Mouse (Mus musculus): ENCODE measurements around the gene Nemf. TPM values are rescaled to one million over a fixed set of nuclear protein-coding genes. Genes with fewer than 3 reads are reported as not detected.

Nemf gene
- total and polyA plus RNA-seq, 3 experiments, result 34.3 to 56.6 (median 44.9) TPM

- DNase-seq (ENCODE audit: extremely low read depth), result no peak
- in situ Hi-C loops (cut with MboI; ENCODE audit: low pct_ligation_motif_present, low pct_unique_long_range_greater_than_20kb, low sequenced_read_pairs), result no loop called here
Observed at GRCm38 (mm10) chr12:69366424-69366823, 9.5 kb upstream of the Nemf start.

GRCm38 (mm10) chr12:69365757-69366156 is 8.8 kb upstream of the Nemf start:
- dilution Hi-C loops (cut with MboI; ENCODE audit: extremely low pct_ligation_motif_present, extremely low pct_unique_long_range_greater_than_20kb, low sequenced_read_pairs), result no loop called here
- peak overlapping the region; percentile 38; the same call in 1 of the 2 replicates for H3K9ac ChIP-seq (ENCODE audit: insufficient read depth, low read depth)
- no peaks in the 10 kb centered on the region for H3K9me3 ChIP-seq (replicated peaks; ENCODE audit: low read length)
- H3K36me3 ChIP-seq (replicated peaks in 1 of 2; ENCODE audit: control insufficient read depth in 1 of 2, insufficient read depth in 1 of 2, low read length in 1 of 2), result no peaks in the 10 kb centered on the region
- no peaks in the 10 kb centered on the region for H3K27me3 ChIP-seq (replicated peaks)
- in situ Hi-C loops (cut with MboI; ENCODE audit: low pct_ligation_motif_present, low pct_unique_long_range_greater_than_20kb, low sequenced_read_pairs), result no loop called here
- no peak for DNase-seq (ENCODE audit: extremely low read depth)
- peak overlapping the region; percentile 66 for H3K27ac ChIP-seq (ENCODE audit: insufficient read depth, low read depth)
- peaks cover 0 to 40% of the 10 kb centered on the region in 2 experiments; a peak in 2 of 4 replicates for H3K4me1 ChIP-seq (ENCODE audit: control insufficient read depth in 1 of 2, insufficient read depth in 2 of 2)
- peaks cover 6% of the 10 kb centered on the region; the same call in 1 of the 2 replicates for H3K79me2 ChIP-seq (replicated peaks; ENCODE audit: control insufficient read depth, extremely low read depth, insufficient read depth, poor library complexity, severe bottlenecking)
- peak overlapping the region; percentile 96 for H3K4me2 ChIP-seq (ENCODE audit: insufficient read depth, low read depth, poor library complexity, severe bottlenecking)
- peak overlapping the region in 2 of 3 experiments; percentile 23 to 24 for H3K4me3 ChIP-seq (replicated peaks in 1 of 3; ENCODE audit: low read depth in 2 of 3, low read length in 2 of 3, poor library complexity in 1 of 3)
- TF ChIP-seq JUND (conservative IDR thresholded peaks at IDR 0.05; ENCODE audit: low read depth, low read length) (no peak), POLR2A (IDR thresholded peaks at IDR 0.05; ENCODE audit: low read depth, low read length) (no peak), ETS1 (conservative IDR thresholded peaks at IDR 0.05; ENCODE audit: low read depth, low read length) (peak; percentile 35; the same call in 1 of the 2 replicates), IRF4 (IDR thresholded peaks at IDR 0.05; ENCODE audit: low read depth, low read length) (peak; percentile 83), TBP (conservative IDR thresholded peaks at IDR 0.05; ENCODE audit: low read depth, low read length) (no peak), CHD1 (IDR thresholded peaks at IDR 0.05; ENCODE audit: low read depth, low read length) (peak; percentile 43; the same call in 1 of the 2 replicates), RAD21 (IDR thresholded peaks at IDR 0.05; ENCODE audit: low read depth, low read length) (no peak), GABPA (IDR thresholded peaks at IDR 0.05; ENCODE audit: insufficient replicate concordance, low read depth, low read length) (no peak), CTCF (conservative IDR thresholded peaks at IDR 0.05 in 1 of 2, IDR thresholded peaks at IDR 0.05 in 1 of 2; ENCODE audit: low read depth in 2 of 2, low read length in 2 of 2) (no peak), TCF12 (IDR thresholded peaks at IDR 0.05; ENCODE audit: low read depth, low read length) (no peak), MYC (IDR thresholded peaks at IDR 0.05; ENCODE audit: low read depth, low read length) (no peak), E2F4 (IDR thresholded peaks at IDR 0.05; ENCODE audit: insufficient replicate concordance, low read depth, low read length) (no peak), CHD2 (IDR thresholded peaks at IDR 0.05; ENCODE audit: low read length) (no peak), BHLHE40 (IDR thresholded peaks at IDR 0.05; ENCODE audit: low read depth, low read length) (0 out of 2 replicates have a peak, but pooled peaks have one; percentile 36), SMC3 (IDR thresholded peaks at IDR 0.05; ENCODE audit: low read depth, low read length) (no peak), JUN (IDR thresholded peaks at IDR 0.05; ENCODE audit: insufficient read depth, low read depth, low read length) (no peak), MAX (IDR thresholded peaks at IDR 0.05; ENCODE audit: low read length) (no peak), EP300 (IDR thresholded peaks at IDR 0.05; ENCODE audit: low read length) (peak; percentile 49; the same call in 1 of the 2 replicates), UBTF (IDR thresholded peaks at IDR 0.05; ENCODE audit: low read depth, low read length) (no peak), KAT2A (IDR thresholded peaks at IDR 0.05; ENCODE audit: insufficient replicate concordance, low read length) (no peak), MAZ (IDR thresholded peaks at IDR 0.05; ENCODE audit: low read depth, low read length) (no peak), ZMIZ1 (IDR thresholded peaks at IDR 0.05; ENCODE audit: low read depth, low read length) (no peak), POLR2AphosphoS2 (IDR thresholded peaks at IDR 0.05; ENCODE audit: low read depth, low read length) (no peak), MAFK (IDR thresholded peaks at IDR 0.05; ENCODE audit: insufficient replicate concordance, low read length) (no peak), HCFC1 (IDR thresholded peaks at IDR 0.05; ENCODE audit: low read depth, low read length) (no peak), MEF2A (IDR thresholded peaks at IDR 0.05; ENCODE audit: borderline replicate concordance, low read depth, low read length) (no peak), ZKSCAN1 (IDR thresholded peaks at IDR 0.05; ENCODE audit: borderline replicate concordance, low read depth, low read length) (no peak), NRF1 (IDR thresholded peaks at IDR 0.05; ENCODE audit: low read depth, low read length) (no peak), PAX5 (IDR thresholded peaks at IDR 0.05; ENCODE audit: low read length) (no peak)

More at GRCm38 (mm10) chr12:69366424-69366823, 9.5 kb upstream of the Nemf start:
- Histone ChIP-seq H3K4me1 (ENCODE audit: control insufficient read depth in 1 of 2, insufficient read depth in 2 of 2) (peaks cover 0 to 41% of the 10 kb centered on the region in 2 experiments; a peak in 2 of 4 replicates), H3K27ac (ENCODE audit: insufficient read depth, low read depth) (no peak overlapping the region), H3K4me3 (replicated peaks in 1 of 3; ENCODE audit: low read depth in 2 of 3, low read length in 2 of 3, poor library complexity in 1 of 3) (no peak overlapping the region), H3K4me2 (ENCODE audit: insufficient read depth, low read depth, poor library complexity, severe bottlenecking) (peak overlapping the region; percentile 27; the same call in 1 of the 2 replicates), H3K36me3 (replicated peaks in 1 of 2; ENCODE audit: control insufficient read depth in 1 of 2, insufficient read depth in 1 of 2, low read length in 1 of 2) (no peaks in the 10 kb centered on the region), H3K9ac (ENCODE audit: insufficient read depth, low read depth) (no peak overlapping the region), H3K27me3 (replicated peaks) (no peaks in the 10 kb centered on the region), H3K9me3 (replicated peaks; ENCODE audit: low read length) (no peaks in the 10 kb centered on the region), H3K79me2 (replicated peaks; ENCODE audit: control insufficient read depth, extremely low read depth, insufficient read depth, poor library complexity, severe bottlenecking) (peaks cover 8% of the 10 kb centered on the region; the same call in 1 of the 2 replicates)
- dilution Hi-C loops (cut with MboI; ENCODE audit: extremely low pct_ligation_motif_present, extremely low pct_unique_long_range_greater_than_20kb, low sequenced_read_pairs), result no loop called here
- TF ChIP-seq ZNF384 (IDR thresholded peaks at IDR 0.05; ENCODE audit: low read depth, low read length), result peak; percentile 37; the same call in 1 of the 2 replicates
- no peak for TF ChIP-seq MAX (IDR thresholded peaks at IDR 0.05; ENCODE audit: low read length)
- no peak for TF ChIP-seq MYC (IDR thresholded peaks at IDR 0.05; ENCODE audit: low read depth, low read length)
- no peak for TF ChIP-seq JUN (IDR thresholded peaks at IDR 0.05; ENCODE audit: insufficient read depth, low read depth, low read length)
- TF ChIP-seq GABPA (IDR thresholded peaks at IDR 0.05; ENCODE audit: insufficient replicate concordance, low read depth, low read length), result no peak
- TF ChIP-seq SMC3 (IDR thresholded peaks at IDR 0.05; ENCODE audit: low read depth, low read length), result no peak
- no peak for TF ChIP-seq TCF12 (IDR thresholded peaks at IDR 0.05; ENCODE audit: low read depth, low read length)
- no peak for TF ChIP-seq JUND (conservative IDR thresholded peaks at IDR 0.05; ENCODE audit: low read depth, low read length)
- TF ChIP-seq CTCF (conservative IDR thresholded peaks at IDR 0.05 in 1 of 2, IDR thresholded peaks at IDR 0.05 in 1 of 2; ENCODE audit: low read depth in 2 of 2, low read length in 2 of 2), result peak in 1 of 2 experiments; percentile 58; a peak in 2 of 4 replicates
- TF ChIP-seq EP300 (IDR thresholded peaks at IDR 0.05; ENCODE audit: low read length), result no peak

Measured in CH12.LX (cell line).